Mouse (Mus musculus): ENCODE measurements around the gene Slc36a3. TPM values are rescaled to one million over a fixed set of nuclear protein-coding genes. Genes with fewer than 3 reads are reported as not detected.
"Not testable (repeated sequence)": the region's sequence is repeated elsewhere in the genome, so short reads cannot be mapped to it uniquely, and the experiment has no call there.

The Slc36a3 gene
- total and polyA plus RNA-seq, 3 experiments = not detected

DNA sequence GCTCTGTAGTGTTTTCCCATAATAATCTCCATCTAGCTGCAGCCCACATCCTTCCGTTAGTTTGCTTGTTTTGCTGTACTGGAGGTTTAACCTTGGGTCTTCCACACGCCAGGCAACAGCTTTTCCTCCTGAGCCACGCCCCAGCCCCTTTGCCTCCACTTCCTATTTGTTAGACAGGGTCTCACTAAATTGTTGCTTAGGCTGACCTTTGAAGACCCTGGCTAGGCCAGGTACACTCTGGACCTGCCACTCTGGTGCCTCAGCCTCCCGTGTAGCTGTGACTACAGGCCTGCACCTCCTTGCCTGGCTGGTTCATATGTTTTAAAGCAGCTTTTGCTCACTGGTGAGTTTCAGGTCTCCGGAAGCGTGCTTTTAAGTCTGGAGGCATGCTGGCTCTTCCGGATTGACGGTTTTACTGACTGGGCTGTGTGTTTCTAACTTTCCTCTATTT is 30.7 kb downstream of the Slc36a3 start:
- WGBS = 59% methylated on average over 8 of the region's 8 CpGs
- H3K79me2 ChIP-seq (replicated peaks; ENCODE audit: control insufficient read depth, insufficient read depth, low read length) = no peaks in the 10 kb centered on the region

GRCm38 (mm10) chr11:55120279-55120678 is 31.2 kb downstream of the Slc36a3 start:
- TF ChIP-seq POLR2A (IDR thresholded peaks at IDR 0.05; ENCODE audit: insufficient read depth, low read depth, low read length) (no peak), CTCF (IDR thresholded peaks at IDR 0.05) (no peak), EP300 (IDR thresholded peaks at IDR 0.05; ENCODE audit: insufficient read depth, low read depth, low read length) (no peak)
- H3K27ac ChIP-seq = no peak overlapping the region
- H3K36me3 ChIP-seq (ENCODE audit: control insufficient read depth, insufficient read depth, low read length) = no peaks in the 10 kb centered on the region

More for the DNA sequence above, 30.7 kb downstream of the Slc36a3 start:
- no peak for TF ChIP-seq EP300 (IDR thresholded peaks at IDR 0.05; ENCODE audit: insufficient read depth, low read depth, low read length)
- TF ChIP-seq POLR2A (IDR thresholded peaks at IDR 0.05; ENCODE audit: insufficient read depth, low read depth, low read length) = no peak
- TF ChIP-seq CTCF (IDR thresholded peaks at IDR 0.05) = no peak
- DNase-seq = peak in 1 of 2 experiments; percentile 14
- intact Hi-C loops (cut with DNase I) = no loop called here
- H3K4me3 ChIP-seq = no peak overlapping the region
- H3K4me1 ChIP-seq (ENCODE audit: control insufficient read depth, insufficient read depth, low read length) = no peaks in the 10 kb centered on the region
- H3K27ac ChIP-seq = no peak overlapping the region
- no peaks in the 10 kb centered on the region for H3K36me3 ChIP-seq (ENCODE audit: control insufficient read depth, insufficient read depth, low read length)
- H3K9ac ChIP-seq (ENCODE audit: low read depth, low read length) = no peak overlapping the region
- H3K27me3 ChIP-seq (ENCODE audit: control insufficient read depth, insufficient read depth, low read length) = no peaks in the 10 kb centered on the region

DNA sequence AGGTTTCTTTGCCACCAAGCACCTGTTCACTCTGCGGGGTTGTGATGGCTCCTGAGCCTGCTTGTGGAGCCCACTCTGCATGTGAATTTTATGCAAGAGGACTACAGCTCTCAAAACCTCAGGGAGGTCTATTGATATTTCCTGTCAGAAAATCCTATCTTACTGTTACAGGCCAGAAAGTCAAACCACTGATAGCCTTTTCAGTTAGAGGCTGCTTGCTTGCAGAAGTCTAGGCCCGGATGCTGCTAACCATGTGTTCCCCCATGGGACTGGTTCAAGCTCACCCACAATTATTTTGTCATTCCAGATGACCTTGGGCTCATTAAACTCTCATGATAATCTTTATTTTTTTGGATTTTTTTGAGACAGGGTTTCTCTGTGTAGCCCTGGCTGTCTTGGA is 34.5 kb downstream of the Slc36a3 start:
- Histone ChIP-seq H3K4me3 (no peak overlapping the region), H3K4me1 (ENCODE audit: control insufficient read depth, insufficient read depth, low read length) (no peaks in the 10 kb centered on the region), H3K27me3 (ENCODE audit: control insufficient read depth, insufficient read depth, low read length) (no peaks in the 10 kb centered on the region), H3K36me3 (ENCODE audit: control insufficient read depth, insufficient read depth, low read length) (no peaks in the 10 kb centered on the region), H3K9ac (ENCODE audit: low read depth, low read length) (no peak overlapping the region), H3K79me2 (replicated peaks; ENCODE audit: control insufficient read depth, insufficient read depth, low read length) (no peaks in the 10 kb centered on the region), H3K27ac (no peak overlapping the region)
- TF ChIP-seq POLR2A (IDR thresholded peaks at IDR 0.05; ENCODE audit: insufficient read depth, low read depth, low read length) = no peak
- no peak for TF ChIP-seq CTCF (IDR thresholded peaks at IDR 0.05)
- no peak for TF ChIP-seq EP300 (IDR thresholded peaks at IDR 0.05; ENCODE audit: insufficient read depth, low read depth, low read length)
- intact Hi-C loops (cut with DNase I) = no loop called here
- no peak for DNase-seq
- 79% methylated on average over 2 of the region's 2 CpGs for WGBS

More at GRCm38 (mm10) chr11:55120279-55120678, 31.2 kb downstream of the Slc36a3 start:
- no peak overlapping the region for H3K9ac ChIP-seq (ENCODE audit: low read depth, low read length)
- no peaks in the 10 kb centered on the region for H3K79me2 ChIP-seq (replicated peaks; ENCODE audit: control insufficient read depth, insufficient read depth, low read length)
- H3K4me1 ChIP-seq (ENCODE audit: control insufficient read depth, insufficient read depth, low read length) = no peaks in the 10 kb centered on the region
- intact Hi-C loops (cut with DNase I) = no loop called here
- no peaks in the 10 kb centered on the region for H3K27me3 ChIP-seq (ENCODE audit: control insufficient read depth, insufficient read depth, low read length)
- DNase-seq = no peak
- H3K4me3 ChIP-seq = no peak overlapping the region

- no peak for DNase-seq
- WGBS = 93% methylated on average over 3 of the region's 3 CpGs
- Histone ChIP-seq H3K36me3 (ENCODE audit: control insufficient read depth, insufficient read depth, low read length) (no peaks in the 10 kb centered on the region), H3K79me2 (replicated peaks; ENCODE audit: control insufficient read depth, insufficient read depth, low read length) (no peaks in the 10 kb centered on the region), H3K4me3 (no peak overlapping the region), H3K4me1 (ENCODE audit: control insufficient read depth, insufficient read depth, low read length) (no peaks in the 10 kb centered on the region), H3K27ac (no peak overlapping the region), H3K27me3 (ENCODE audit: control insufficient read depth, insufficient read depth, low read length) (no peaks in the 10 kb centered on the region), H3K9ac (ENCODE audit: low read depth, low read length) (no peak overlapping the region)
- intact Hi-C loops (cut with DNase I) = no loop called here
- TF ChIP-seq POLR2A (IDR thresholded peaks at IDR 0.05; ENCODE audit: insufficient read depth, low read depth, low read length) (no peak), EP300 (IDR thresholded peaks at IDR 0.05; ENCODE audit: insufficient read depth, low read depth, low read length) (no peak), CTCF (IDR thresholded peaks at IDR 0.05) (no peak)
Measured at GRCm38 (mm10) chr11:55116004-55116403, 35.5 kb downstream of the Slc36a3 start.

DNA sequence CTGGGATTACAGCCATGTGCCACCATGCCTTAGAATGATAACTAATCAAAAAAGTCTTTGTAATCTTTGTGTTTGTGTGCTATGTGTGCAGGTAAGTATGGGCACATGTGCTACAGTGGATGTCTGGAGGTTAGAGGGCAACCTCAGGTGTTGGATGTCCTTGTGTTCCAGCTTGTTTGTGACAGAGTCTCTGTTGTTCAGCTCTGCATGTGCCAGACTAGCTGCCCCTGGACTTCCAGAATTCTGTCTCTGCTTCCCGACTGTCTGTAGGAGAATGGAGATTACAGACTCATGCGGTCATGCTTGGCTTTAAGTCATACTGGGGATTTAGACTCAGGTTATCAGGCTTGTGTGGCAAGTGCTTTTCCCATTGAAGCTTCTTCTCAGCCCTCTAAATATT is 37.2 kb downstream of the Slc36a3 start:
- no peaks in the 10 kb centered on the region for H3K36me3 ChIP-seq (ENCODE audit: control insufficient read depth, insufficient read depth, low read length)
- no peaks in the 10 kb centered on the region for H3K79me2 ChIP-seq (replicated peaks; ENCODE audit: control insufficient read depth, insufficient read depth, low read length)
- H3K9ac ChIP-seq (ENCODE audit: low read depth, low read length) = no peak overlapping the region
- H3K27me3 ChIP-seq (ENCODE audit: control insufficient read depth, insufficient read depth, low read length) = no peaks in the 10 kb centered on the region
- no peak for TF ChIP-seq POLR2A (IDR thresholded peaks at IDR 0.05; ENCODE audit: insufficient read depth, low read depth, low read length)
- 45% methylated on average over 2 of the region's 2 CpGs for WGBS
- no peak for DNase-seq
- no peak overlapping the region for H3K4me3 ChIP-seq
- intact Hi-C loops (cut with DNase I) = no loop called here
- H3K4me1 ChIP-seq (ENCODE audit: control insufficient read depth, insufficient read depth, low read length) = no peaks in the 10 kb centered on the region
- H3K27ac ChIP-seq = no peak overlapping the region

DNA sequence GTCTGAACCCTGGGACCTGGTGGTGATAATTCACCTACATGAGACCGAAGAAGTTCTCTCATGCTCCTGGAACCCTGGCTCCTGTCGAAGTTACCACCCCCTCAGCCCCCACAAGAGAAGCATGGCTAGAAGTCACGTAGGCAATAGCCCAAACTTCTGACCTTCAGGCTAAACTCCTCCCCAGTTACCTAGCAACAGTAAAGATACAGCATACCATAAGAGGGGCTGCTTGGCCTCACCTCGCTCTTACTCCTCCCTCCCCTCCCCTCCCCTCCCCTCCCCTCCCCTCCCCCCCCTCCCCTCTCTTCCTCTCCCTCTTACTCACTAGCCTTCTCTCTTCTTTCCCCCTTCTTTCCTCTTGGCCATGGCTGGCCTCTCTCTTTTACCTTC is 37.7 kb downstream of the Slc36a3 start:
- whole genome bisulfite sequencing = 42% methylated on average over 3 of the region's 4 CpGs
- DNase-seq; H3K36me3 ChIP-seq (ENCODE audit: control insufficient read depth, insufficient read depth, low read length); intact Hi-C loops (cut with DNase I); H3K27me3 ChIP-seq (ENCODE audit: control insufficient read depth, insufficient read depth, low read length); H3K27ac ChIP-seq; H3K4me3 ChIP-seq; H3K9ac ChIP-seq (ENCODE audit: low read depth, low read length); H3K4me1 ChIP-seq (ENCODE audit: control insufficient read depth, insufficient read depth, low read length); H3K79me2 ChIP-seq (replicated peaks; ENCODE audit: control insufficient read depth, insufficient read depth, low read length): not testable (repeated sequence)
